Mouse (Mus musculus): ENCODE results near the gene Odf3b.

Odf3b gene

DNA sequence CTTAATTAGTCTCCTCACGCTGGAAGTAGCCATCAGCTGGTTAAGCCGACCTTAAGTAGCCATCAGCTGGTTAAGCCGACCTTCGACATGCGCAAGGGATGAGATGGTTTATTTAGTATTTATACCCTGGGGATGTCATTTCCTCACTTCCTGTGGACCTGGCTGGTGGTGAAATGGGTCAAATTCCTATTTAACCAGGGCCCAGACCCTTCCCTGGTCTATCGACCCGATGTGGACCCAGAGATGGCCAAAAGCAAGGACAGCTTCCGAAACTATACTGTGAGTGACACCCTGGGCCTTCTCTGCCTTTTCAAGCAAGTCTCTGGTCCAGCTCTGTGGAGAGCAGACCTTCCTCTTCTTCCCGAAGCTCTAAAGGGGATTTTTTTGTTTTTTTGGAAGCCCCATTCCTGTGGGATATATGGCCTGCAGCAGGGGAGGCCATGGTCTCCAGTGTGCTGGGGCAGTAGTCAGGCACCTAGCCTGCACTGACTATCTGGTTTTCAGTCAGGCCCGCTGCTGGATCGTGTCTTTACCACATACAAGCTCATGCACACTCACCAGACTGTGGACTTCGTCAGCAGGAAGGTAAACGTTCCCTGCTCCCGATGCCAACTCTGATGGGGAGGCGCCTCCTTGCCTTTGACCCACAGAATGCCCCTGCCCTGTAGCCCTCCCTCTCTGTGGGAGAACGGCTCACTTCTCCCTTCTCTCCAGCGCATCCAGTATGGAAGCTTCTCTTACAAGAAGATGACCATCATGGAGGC is 44.1 kb downstream of the Odf3b start:
- DNase-seq (ENCODE audit: low spot score in 2 of 2): no peak

DNA sequence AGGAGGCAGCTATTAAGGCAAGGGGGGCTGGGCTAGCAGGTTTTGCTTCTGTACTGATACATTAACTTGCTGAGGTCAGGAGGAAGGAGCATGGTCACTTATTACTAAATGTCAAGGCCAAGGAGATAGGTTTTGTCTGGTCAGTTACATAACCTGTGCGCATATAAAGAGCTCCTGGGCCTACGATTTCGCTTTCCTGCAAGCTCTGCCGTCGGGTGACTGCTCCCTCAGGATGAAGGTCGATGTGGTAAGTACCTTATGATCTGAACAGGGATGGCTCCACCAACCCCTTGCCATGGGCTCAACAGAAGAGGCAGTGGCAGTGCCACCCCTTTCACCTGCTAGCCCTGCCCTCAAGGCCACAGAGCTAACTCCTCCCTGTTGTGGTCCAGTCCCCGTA is 44.8 kb downstream of the Odf3b start, which contains the start of gene Miox:
Miox (plus strand) TSS at position 128 of the 400 bp plus-strand sequence.
- DNase-seq (ENCODE audit: low spot score in 2 of 2): no peak
